Mouse (Mus musculus) bone marrow macrophage, adult 2 months (primary cell): ENCODE results near the gene Nutf2.

ENCODE experiments used
- CTCF ChIP-seq: IDR thresholded peaks from 2 replicates; pipeline ENCODE4 v1.5.1; 2012; ENCODE audit warnings: low read depth, mild to moderate bottlenecking, low read length, moderate library complexity
- POLR2A ChIP-seq: IDR thresholded peaks from 2 replicates; pipeline ENCODE4 v1.6.1; 2012; ENCODE audit warnings: mild to moderate bottlenecking, low read depth, low read length, borderline replicate concordance

GRCm38 (mm10) chr8:105811061-105811460, 49.3 kb upstream of the Nutf2 start:
- TF ChIP-seq CTCF (no peak), POLR2A (no peak)
